Comparison of ENCODE assay signal across 9 mouse cellular contexts in genomic region chr5:108697341-108697753, GRCm38 (mm10). TPM values are rescaled to one million over a fixed set of nuclear protein-coding genes. Genes with fewer than 3 reads are reported as not detected.
DNase-seq lines count a peak whose midpoint lies in the region; ATAC-seq and TF ChIP-seq lines count a peak whose summit lies in the region.
"Had no signal": no experiment of that assay in that cellular context is flagged by ENCODE, and none has a peak within 500 bp of the region (broad histone marks: within the 10 kb centered on the region; RNA-seq: fewer than 3 reads in every experiment).

No protein-coding gene starts in this region.

- TF ChIP-seq CTCF in heart, adult 2 months (IDR thresholded peaks at IDR 0.05): no peak

- 29% methylated on average over 4 of the region's 4 CpGs for WGBS in embryonic facial prominence, embryonic 12.5 days
- 34% methylated on average over 4 of the region's 4 CpGs for WGBS in intestine, embryonic 16.5 days
- 14% methylated on average over 4 of the region's 4 CpGs for WGBS in midbrain, embryonic 11.5 days
- WGBS in heart, adult 2 months: 66% methylated on average over 4 of the region's 4 CpGs

- no peak for TF ChIP-seq POLR2A in heart, adult 2 months (IDR thresholded peaks at IDR 0.05; ENCODE audit: insufficient read depth, low read depth, low read length)

- H3K4me3 ChIP-seq in embryonic facial prominence, embryonic 12.5 days: no peak overlapping the region
- no peak overlapping the region for H3K4me3 ChIP-seq in intestine, embryonic 16.5 days (ENCODE audit: low read length)
- no peak overlapping the region for H3K4me3 ChIP-seq in midbrain, embryonic 11.5 days (ENCODE audit: low read depth, low read length)
- no peak overlapping the region for H3K4me3 ChIP-seq in heart, adult 2 months
- H3K4me3 ChIP-seq: liver, embryonic 15.5 days had no signal

- DNase-seq in brain, embryonic 18.5 days (ENCODE audit: low read depth, low spot score): peak; percentile 37
- DNase-seq in midbrain, embryonic 11.5 days (ENCODE audit: low spot score, missing footprints): peak; percentile 88
- DNase-seq in urinary bladder, adult 18-20 months (ENCODE audit: low spot score in 2 of 2): no peak
- no peak for DNase-seq in adrenal gland, adult 18-20 months (ENCODE audit: low spot score in 2 of 2)
- no peak for DNase-seq in heart, adult 2 months
- no peak for DNase-seq in gastrocnemius, postnatal 10 days

- no peaks in the 10 kb centered on the region for H3K79me2 ChIP-seq in heart, adult 2 months (replicated peaks; ENCODE audit: control insufficient read depth, insufficient read depth, low read length)

- H3K4me2 ChIP-seq in embryonic facial prominence, embryonic 12.5 days (replicated peaks): peak overlapping the region; percentile 13; the same call in 1 of the 2 replicates
- no peak overlapping the region for H3K4me2 ChIP-seq in intestine, embryonic 16.5 days (ENCODE audit: low read depth, low read length)
- peak overlapping the region; percentile 8; the same call in 1 of the 2 replicates for H3K4me2 ChIP-seq in midbrain, embryonic 11.5 days
- H3K4me2 ChIP-seq: liver, embryonic 15.5 days had no signal

- H3K4me1 ChIP-seq in embryonic facial prominence, embryonic 12.5 days: peaks cover 68% of the 10 kb centered on the region
- peaks cover 61% of the 10 kb centered on the region for H3K4me1 ChIP-seq in intestine, embryonic 16.5 days (ENCODE audit: control insufficient read depth, insufficient read depth, low read length)
- H3K4me1 ChIP-seq in midbrain, embryonic 11.5 days (ENCODE audit: control insufficient read depth, insufficient read depth, low read length): peaks cover 25% of the 10 kb centered on the region
- H3K4me1 ChIP-seq in heart, adult 2 months (ENCODE audit: control insufficient read depth, insufficient read depth, low read length): peaks cover 5% of the 10 kb centered on the region

- no peaks in the 10 kb centered on the region for H3K27me3 ChIP-seq in embryonic facial prominence, embryonic 12.5 days
- no peaks in the 10 kb centered on the region for H3K27me3 ChIP-seq in intestine, embryonic 16.5 days (replicated peaks; ENCODE audit: control insufficient read depth, insufficient read depth, low read length)
- H3K27me3 ChIP-seq in midbrain, embryonic 11.5 days (ENCODE audit: control insufficient read depth, insufficient read depth, low read length): peaks cover 8% of the 10 kb centered on the region; the same call in 1 of the 2 replicates
- H3K27me3 ChIP-seq in heart, adult 2 months (ENCODE audit: control insufficient read depth, insufficient read depth, low read length): no peaks in the 10 kb centered on the region
- H3K27me3 ChIP-seq: liver, embryonic 15.5 days had no signal

- ATAC-seq in embryonic facial prominence, embryonic 12.5 days (ENCODE audit: insufficient number of reproducible peaks, insufficient read depth, low FRiP score, low TSS enrichment): no peak
- no peak for ATAC-seq in intestine, embryonic 16.5 days
- no peak for ATAC-seq in midbrain, embryonic 11.5 days (ENCODE audit: low FRiP score)

- intact Hi-C loops in heart, adult 2 months (cut with DNase I): no loop called here

- peak overlapping the region; percentile 69; the same call in 1 of the 2 replicates for H3K27ac ChIP-seq in embryonic facial prominence, embryonic 12.5 days
- H3K27ac ChIP-seq in intestine, embryonic 16.5 days (ENCODE audit: low read length): peak overlapping the region; percentile 49; the same call in 1 of the 2 replicates
- H3K27ac ChIP-seq in midbrain, embryonic 11.5 days (ENCODE audit: low read depth, low read length): peak overlapping the region; percentile 28
- no peak overlapping the region for H3K27ac ChIP-seq in heart, adult 2 months
- H3K27ac ChIP-seq: liver, embryonic 15.5 days had no signal

- TF ChIP-seq EP300 in heart, adult 2 months (IDR thresholded peaks at IDR 0.05; ENCODE audit: insufficient read depth, low read depth, low read length): no peak

- peak overlapping the region; percentile 24; the same call in 1 of the 2 replicates for H3K9ac ChIP-seq in embryonic facial prominence, embryonic 12.5 days
- H3K9ac ChIP-seq in intestine, embryonic 16.5 days (ENCODE audit: low read depth, low read length): peak overlapping the region; percentile 41; the same call in 1 of the 2 replicates
- peak overlapping the region; percentile 28 for H3K9ac ChIP-seq in midbrain, embryonic 11.5 days (ENCODE audit: low read length)
- H3K9ac ChIP-seq in heart, adult 2 months (ENCODE audit: low read depth, low read length): no peak overlapping the region
- H3K9ac ChIP-seq: liver, embryonic 15.5 days had no signal

- H3K9me3 ChIP-seq in embryonic facial prominence, embryonic 12.5 days: no peaks in the 10 kb centered on the region
- H3K9me3 ChIP-seq in intestine, embryonic 16.5 days (ENCODE audit: control insufficient read depth, low read length): no peaks in the 10 kb centered on the region
- no peaks in the 10 kb centered on the region for H3K9me3 ChIP-seq in midbrain, embryonic 11.5 days (ENCODE audit: control insufficient read depth, low read length)
- H3K9me3 ChIP-seq: liver, embryonic 15.5 days had no signal

- peaks cover 20% of the 10 kb centered on the region for H3K36me3 ChIP-seq in embryonic facial prominence, embryonic 12.5 days
- no peaks in the 10 kb centered on the region for H3K36me3 ChIP-seq in intestine, embryonic 16.5 days (ENCODE audit: control insufficient read depth, insufficient read depth, low read length)
- no peaks in the 10 kb centered on the region for H3K36me3 ChIP-seq in midbrain, embryonic 11.5 days (ENCODE audit: control insufficient read depth, insufficient read depth, low read length)
- H3K36me3 ChIP-seq in heart, adult 2 months (ENCODE audit: control insufficient read depth, insufficient read depth, low read length): no peaks in the 10 kb centered on the region
- H3K36me3 ChIP-seq: liver, embryonic 15.5 days had no signal

RNA-seq across cellular contexts. Expression of gene Fgfrl1, which starts 5.2 kb away (rescaled TPM):
- polyA plus RNA-seq in embryonic facial prominence, embryonic 12.5 days (2016; fragmentation: Nextera tagmentation; extraction: Ambion mirVana): 45.4 and 46.8 TPM in 2 replicates
- 8.5 and 9.7 TPM in 2 replicates for polyA plus RNA-seq in intestine, embryonic 16.5 days (2015; fragmentation: Nextera tagmentation; extraction: Ambion mirVana)
- 11.9 and 15.0 TPM in 2 replicates for polyA plus RNA-seq in midbrain, embryonic 11.5 days (2014; fragmentation: Nextera tagmentation; extraction: Ambion mirVana)
- 10 to 100 TPM; 30.3 to 68.9 TPM for total RNA-seq in adrenal gland, adult 18-20 months (2021)
- total RNA-seq in heart, adult 2 months (2021): 10 to 100 TPM; 17.6 to 21.6 TPM
- polyA plus RNA-seq in heart, adult 2 months (2012; rRNA removed): 33.5 and 36.5 TPM in 2 replicates
- 10 to 100 TPM; 67.3 to 80.5 TPM for total RNA-seq in gastrocnemius, postnatal 10 days (2021)

RNA-seq across cellular contexts. Expression of gene Slc26a1, which starts 22.0 kb away (rescaled TPM):
- 1.3 and 1.8 TPM in 2 replicates for polyA plus RNA-seq in embryonic facial prominence, embryonic 12.5 days (2016; fragmentation: Nextera tagmentation; extraction: Ambion mirVana)
- polyA plus RNA-seq in intestine, embryonic 16.5 days (2015; fragmentation: Nextera tagmentation; extraction: Ambion mirVana): 8.0 and 9.7 TPM in 2 replicates
- 0.69 and 0.81 TPM in 2 replicates for polyA plus RNA-seq in midbrain, embryonic 11.5 days (2014; fragmentation: Nextera tagmentation; extraction: Ambion mirVana)
- under 1 TPM; 0.06 to 0.23 TPM for total RNA-seq in adrenal gland, adult 18-20 months (2021)
- not detected for total RNA-seq in heart, adult 2 months (2021)
- 0.06 and 0.12 TPM in 2 replicates for polyA plus RNA-seq in heart, adult 2 months (2012; rRNA removed)
- total RNA-seq in gastrocnemius, postnatal 10 days (2021): under 1 TPM; 0.07 to 0.20 TPM

RNA-seq across cellular contexts. Expression of gene Dgkq, which starts 27.9 kb away (rescaled TPM):
- polyA plus RNA-seq in embryonic facial prominence, embryonic 12.5 days (2016; fragmentation: Nextera tagmentation; extraction: Ambion mirVana): 16.6 and 18.8 TPM in 2 replicates
- 11.3 and 14.0 TPM in 2 replicates for polyA plus RNA-seq in intestine, embryonic 16.5 days (2015; fragmentation: Nextera tagmentation; extraction: Ambion mirVana)
- polyA plus RNA-seq in midbrain, embryonic 11.5 days (2014; fragmentation: Nextera tagmentation; extraction: Ambion mirVana): 8.6 TPM in 2 replicates
- 10 to 100 TPM; 19.9 to 21.3 TPM for total RNA-seq in adrenal gland, adult 18-20 months (2021)
- total RNA-seq in heart, adult 2 months (2021): 1 to 10 TPM; 5.0 to 6.6 TPM
- 9.2 and 15.6 TPM in 2 replicates for polyA plus RNA-seq in heart, adult 2 months (2012; rRNA removed)
- total RNA-seq in gastrocnemius, postnatal 10 days (2021): 1 to 10 TPM; 3.7 to 8.3 TPM

RNA-seq across cellular contexts. Expression of gene Idua, which starts 37.2 kb away (rescaled TPM):
- 13.4 and 14.5 TPM in 2 replicates for polyA plus RNA-seq in embryonic facial prominence, embryonic 12.5 days (2016; fragmentation: Nextera tagmentation; extraction: Ambion mirVana)
- polyA plus RNA-seq in intestine, embryonic 16.5 days (2015; fragmentation: Nextera tagmentation; extraction: Ambion mirVana): 11.3 and 11.9 TPM in 2 replicates
- 9.2 TPM in 2 replicates for polyA plus RNA-seq in midbrain, embryonic 11.5 days (2014; fragmentation: Nextera tagmentation; extraction: Ambion mirVana)
- total RNA-seq in adrenal gland, adult 18-20 months (2021): 10 to 100 TPM; 14.3 to 14.8 TPM
- total RNA-seq in heart, adult 2 months (2021): 10 to 100 TPM; 21.7 to 23.2 TPM
- polyA plus RNA-seq in heart, adult 2 months (2012; rRNA removed): 30.4 and 33.3 TPM in 2 replicates
- 1 to 10 TPM; 6.3 to 8.0 TPM for total RNA-seq in gastrocnemius, postnatal 10 days (2021)

Comparison
In these comparisons a context has a peak if more than half of its experiments do, and no peak if none do; other contexts are left out.
1. DNase-seq: peak in brain, embryonic 18.5 days (single experiment) and midbrain, embryonic 11.5 days (single experiment); none in urinary bladder, adult 18-20 months (0 of 2), adrenal gland, adult 18-20 months (0 of 2), heart, adult 2 months (0 of 2) and gastrocnemius, postnatal 10 days (single experiment).